Mouse (Mus musculus) neural tube, embryonic 11.5 days (tissue): ENCODE data around the gene Mslnl. TPM values are rescaled to one million over a fixed set of nuclear protein-coding genes. Genes with fewer than 3 reads are reported as not detected.

Source experiments
- ATAC-seq: fragments of 200-750 bp; cut with Nextera tagmentation; 2 replicates; pipeline ENCODE4 v1.8.0; 2017; ENCODE audit warnings: moderate number of reproducible peaks, mild to moderate bottlenecking, moderate TSS enrichment, moderate library complexity; ENCODE audit not compliant: insufficient read depth, low FRiP score, low TSS enrichment
- DNase-seq: peaks from one replicate; pipeline ENCODE4 v3.0.0-alpha.2; 2015; ENCODE audit warnings: low spot score
- H3K27ac ChIP-seq: fragments of 300-500 bp; sonication (generic); 2 replicates; pipeline ENCODE4 v1.5.1; 2014; ENCODE audit warnings: low read depth, mild to moderate bottlenecking, low read length
- H3K27me3 ChIP-seq: fragments of 300-500 bp; sonication (generic); 2 replicates; pipeline ENCODE4 v1.6.1; 2014; ENCODE audit warnings: mild to moderate bottlenecking, low read length, mixed read lengths; ENCODE audit not compliant: control insufficient read depth, insufficient read depth
- H3K36me3 ChIP-seq: fragments of 300-500 bp; sonication (generic); 2 replicates; pipeline ENCODE4 v1.6.1; 2014; ENCODE audit warnings: mild to moderate bottlenecking, low read length, moderate library complexity, mixed read lengths; ENCODE audit not compliant: control insufficient read depth, insufficient read depth
- H3K4me1 ChIP-seq: fragments of 300-500 bp; sonication (generic); 2 replicates; pipeline ENCODE4 v1.6.1; 2014; ENCODE audit warnings: low read length, mixed read lengths; ENCODE audit not compliant: control insufficient read depth, insufficient read depth
- H3K4me2 ChIP-seq: fragments of 300-500 bp; sonication (generic); 2 replicates; pipeline ENCODE4 v1.6.1; 2014; ENCODE audit warnings: low read depth, mild to moderate bottlenecking, moderate library complexity
- H3K4me3 ChIP-seq: fragments of 300-500 bp; sonication (generic); 2 replicates; pipeline ENCODE4 v1.5.1; 2014; ENCODE audit warnings: low read depth, low read length
- H3K9ac ChIP-seq: fragments of 300-500 bp; sonication (generic); 2 replicates; pipeline ENCODE4 v1.6.1; 2014; ENCODE audit warnings: mild to moderate bottlenecking, low read length
- H3K9me3 ChIP-seq: fragments of 300-500 bp; sonication (generic); 2 replicates; pipeline ENCODE4 v1.6.1; 2016; ENCODE audit warnings: low read length; ENCODE audit not compliant: control insufficient read depth
- WGBS: fragments of 180-500 bp; shearing (Covaris S2); extraction: QIAGEN DNeasy Blood & Tissue Kit; methylation state at CpG from one replicate; pipeline ENCODE4 v1.1.7; 2014; 5-methylcytosine and 5-hydroxymethylcytosine counted together
- polyA plus RNA-seq: library from polyadenylated mRNA; unstranded; fragments of >200 nt; fragmentation: Nextera tagmentation; extraction: Ambion mirVana; gene quantifications from 2 replicates; pipeline ENCODE4 v1.2.1, GENCODE M21; 2014

The Mslnl gene
- polyA plus RNA-seq, 1 experiment from 2014 or later = 0.13 TPM

- Histone ChIP-seq H3K9me3 (no peaks in the 10 kb centered on the region), H3K4me1 (peaks cover 10% of the 10 kb centered on the region), H3K27me3 (no peaks in the 10 kb centered on the region), H3K4me2 (peak within 1 kb of the TSS; percentile 86), H3K9ac (peak within 1 kb of the TSS; percentile 85), H3K4me3 (peak within 1 kb of the TSS; percentile 71), H3K27ac (peak within 1 kb of the TSS; percentile 83), H3K36me3 (peaks cover 3% of the 10 kb centered on the region; the same call in 1 of the 2 replicates)
- under 1% methylated on average over 23 of the region's 23 CpGs for WGBS
- peak; percentile 77 for ATAC-seq
- peak; percentile 97 for DNase-seq
These were observed 49.5 kb downstream of the Mslnl start, which contains the start of gene Haghl for GRCm38 (mm10) chr17:25785281-25785745. TSS of gene Haghl (minus strand) at chr17:25785673.

GRCm38 (mm10) chr17:25786280-25786679 lies 50.4 kb downstream of the Mslnl start, which contains the start of gene Ccdc78:
TSS of gene Ccdc78 (plus strand) at chr17:25786580.
- 87% methylated on average over 3 of the region's 3 CpGs for WGBS
- ATAC-seq = no peak
- peak within 1 kb of the TSS; percentile 85 for H3K9ac ChIP-seq
- peaks cover 3% of the 10 kb centered on the region; the same call in 1 of the 2 replicates for H3K36me3 ChIP-seq
- peaks cover 12% of the 10 kb centered on the region for H3K4me1 ChIP-seq
- H3K9me3 ChIP-seq = no peaks in the 10 kb centered on the region
- H3K27ac ChIP-seq = peak within 1 kb of the TSS; percentile 83
- no peaks in the 10 kb centered on the region for H3K27me3 ChIP-seq
- H3K4me3 ChIP-seq = peak within 1 kb of the TSS; percentile 71
- DNase-seq = no peak
- peak within 1 kb of the TSS; percentile 86 for H3K4me2 ChIP-seq

GRCm38 (mm10) chr17:25786781-25787504 lies 51.1 kb downstream of the Mslnl start:
- DNase-seq (no peak), ATAC-seq (no peak)
- H3K27ac ChIP-seq = no peak overlapping the region
- H3K4me2 ChIP-seq = no peak overlapping the region
- H3K27me3 ChIP-seq = no peaks in the 10 kb centered on the region
- H3K36me3 ChIP-seq = peaks cover 3% of the 10 kb centered on the region; the same call in 1 of the 2 replicates
- H3K4me1 ChIP-seq = peaks cover 14% of the 10 kb centered on the region
- no peak overlapping the region for H3K9ac ChIP-seq
- no peaks in the 10 kb centered on the region for H3K9me3 ChIP-seq
- H3K4me3 ChIP-seq = no peak overlapping the region
- WGBS = 93% methylated on average over 9 of the region's 9 CpGs

- H3K9ac ChIP-seq = peak overlapping the region; percentile 75
- H3K4me1 ChIP-seq = peaks cover 40% of the 10 kb centered on the region
- peak; percentile 56 for DNase-seq
- peak overlapping the region; percentile 88 for H3K27ac ChIP-seq
- no peak for ATAC-seq
- H3K4me3 ChIP-seq = peak overlapping the region; percentile 56
- H3K36me3 ChIP-seq = 0 out of 2 replicates have a peak, but pooled peaks cover 2% of the 10 kb centered on the region
- no peaks in the 10 kb centered on the region for H3K27me3 ChIP-seq
- H3K9me3 ChIP-seq = no peaks in the 10 kb centered on the region
- WGBS = 31% methylated on average over 19 of the region's 19 CpGs
- peak overlapping the region; percentile 96 for H3K4me2 ChIP-seq
These were observed 55.5 kb downstream of the Mslnl start for GRCm38 (mm10) chr17:25791320-25791842.

- Histone ChIP-seq H3K9ac (peak overlapping the region; percentile 75), H3K4me2 (peak overlapping the region; percentile 96), H3K9me3 (no peaks in the 10 kb centered on the region), H3K36me3 (0 out of 2 replicates have a peak, but pooled peaks cover 2% of the 10 kb centered on the region), H3K4me3 (peak overlapping the region; percentile 56), H3K4me1 (peaks cover 40% of the 10 kb centered on the region), H3K27ac (peak overlapping the region; percentile 88), H3K27me3 (no peaks in the 10 kb centered on the region)
- under 1% methylated on average over 45 of the region's 45 CpGs for WGBS
- peak; percentile 88 for DNase-seq
- ATAC-seq = peak; percentile 29; the same call in 1 of the 2 replicates
These were observed 56.1 kb downstream of the Mslnl start for GRCm38 (mm10) chr17:25791843-25792527.

GRCm38 (mm10) chr17:25792615-25793014 lies 56.8 kb downstream of the Mslnl start, which contains the start of gene Fam173a:
TSS of gene Fam173a (minus strand) at chr17:25792901.
- ATAC-seq (no peak), DNase-seq (peak; percentile 72)
- under 1% methylated on average over 13 of the region's 14 CpGs for WGBS

GRCm38 (mm10) chr17:25794197-25794596 lies 58.4 kb downstream of the Mslnl start:
- Histone ChIP-seq H3K9ac (peak overlapping the region; percentile 84), H3K4me2 (peak overlapping the region; percentile 96)
- ATAC-seq = peak; percentile 60

More at GRCm38 (mm10) chr17:25792615-25793014, 56.8 kb downstream of the Mslnl start, which contains the start of gene Fam173a:
- Histone ChIP-seq H3K27ac (peak within 1 kb of the TSS; percentile 88), H3K4me3 (peak within 1 kb of the TSS; percentile 83), H3K9ac (peak within 1 kb of the TSS; percentile 84), H3K36me3 (0 out of 2 replicates have a peak, but pooled peaks cover 2% of the 10 kb centered on the region), H3K9me3 (no peaks in the 10 kb centered on the region), H3K4me2 (peak within 1 kb of the TSS; percentile 96), H3K4me1 (peaks cover 44% of the 10 kb centered on the region), H3K27me3 (no peaks in the 10 kb centered on the region)

GRCm38 (mm10) chr17:25794998-25795397 lies 59.2 kb downstream of the Mslnl start:
- Histone ChIP-seq H3K9ac (peak overlapping the region; percentile 84), H3K4me3 (peak overlapping the region; percentile 83), H3K4me1 (peaks cover 45% of the 10 kb centered on the region), H3K4me2 (peak overlapping the region; percentile 96), H3K27me3 (no peaks in the 10 kb centered on the region), H3K27ac (peak overlapping the region; percentile 88), H3K9me3 (no peaks in the 10 kb centered on the region), H3K36me3 (0 out of 2 replicates have a peak, but pooled peaks cover 2% of the 10 kb centered on the region)
- no peak for ATAC-seq
- 61% methylated on average over 17 of the region's 17 CpGs for WGBS
- DNase-seq = no peak

More at GRCm38 (mm10) chr17:25794197-25794596, 58.4 kb downstream of the Mslnl start:
- Histone ChIP-seq H3K27me3 (no peaks in the 10 kb centered on the region), H3K4me1 (peaks cover 45% of the 10 kb centered on the region), H3K4me3 (peak overlapping the region; percentile 83), H3K9me3 (no peaks in the 10 kb centered on the region), H3K36me3 (0 out of 2 replicates have a peak, but pooled peaks cover 2% of the 10 kb centered on the region), H3K27ac (peak overlapping the region; percentile 88)
- 46% methylated on average over 13 of the region's 13 CpGs for WGBS
- peak; percentile 68 for DNase-seq
